Mouse (Mus musculus) lung, postnatal 0 days (tissue): ENCODE results near the gene Olfr479. TPM values are rescaled to one million over a fixed set of nuclear protein-coding genes. Genes with fewer than 3 reads are reported as not detected.
"Not testable (repeated sequence)": the region's sequence is repeated elsewhere in the genome, so short reads cannot be mapped to it uniquely, and the experiment has no call there.

ENCODE experiments used
- ATAC-seq: fragments of 200-750 bp; cut with Nextera tagmentation; 2 replicates; pipeline ENCODE4 v1.8.0; 2017; ENCODE audit warnings: moderate library complexity
- DNase-seq: peaks from one replicate; pipeline ENCODE4 v3.0.0-alpha.2; 2016; ENCODE audit warnings: low spot score
- H3K27ac ChIP-seq: fragments of 300-500 bp; sonication (generic); 2 replicates; pipeline ENCODE4 v1.5.1; 2014; ENCODE audit warnings: antibody characterized with exemption, mild to moderate bottlenecking, low read length, mixed read lengths
- H3K27me3 ChIP-seq: fragments of 300-500 bp; sonication (generic); replicated peaks from 2 replicates; pipeline ENCODE4 v1.6.1; 2014; ENCODE audit warnings: low read length, mixed read lengths; ENCODE audit not compliant: insufficient read depth
- H3K36me3 ChIP-seq: fragments of 300-500 bp; sonication (generic); 2 replicates; pipeline ENCODE4 v1.6.1; 2014; ENCODE audit warnings: low read length, mixed read lengths; ENCODE audit not compliant: insufficient read depth
- H3K4me1 ChIP-seq: fragments of 300-500 bp; sonication (generic); 2 replicates; pipeline ENCODE4 v1.6.1; 2014; ENCODE audit warnings: antibody characterized with exemption, low read depth, low read length, mixed read lengths; ENCODE audit not compliant: insufficient read depth
- H3K4me2 ChIP-seq: fragments of 300-500 bp; sonication (generic); replicated peaks from 2 replicates; pipeline ENCODE4 v1.6.1; 2014; ENCODE audit warnings: low read depth, mild to moderate bottlenecking, low read length, moderate library complexity, mixed read lengths
- H3K4me3 ChIP-seq: fragments of 300-500 bp; sonication (generic); 2 replicates; pipeline ENCODE4 v1.5.1; 2014; ENCODE audit warnings: low read depth, low read length
- H3K9ac ChIP-seq: fragments of 300-500 bp; sonication (generic); replicated peaks from 2 replicates; pipeline ENCODE4 v1.6.1; 2014; ENCODE audit warnings: low read depth, mild to moderate bottlenecking
- H3K9me3 ChIP-seq: fragments of 300-500 bp; sonication (generic); 2 replicates; pipeline ENCODE4 v1.6.1; 2016; ENCODE audit warnings: low read length, mixed read lengths
- CTCF ChIP-seq: IDR thresholded peaks from 2 replicates; pipeline ENCODE4 v1.5.1; 2016; ENCODE audit warnings: antibody characterized with exemption, mild to moderate bottlenecking
- EP300 ChIP-seq: IDR thresholded peaks from 2 replicates; pipeline ENCODE4 v1.6.1; 2016; ENCODE audit warnings: antibody characterized with exemption, mild to moderate bottlenecking, control low read depth
- WGBS: fragments of 180-500 bp; shearing (Covaris S2); extraction: QIAGEN DNeasy Blood & Tissue Kit; methylation state at CpG from one replicate; pipeline ENCODE4 v1.1.7; 2014; 5-methylcytosine and 5-hydroxymethylcytosine counted together
- polyA plus RNA-seq: library from polyadenylated mRNA; unstranded; fragments of >200 nt; fragmentation: Nextera tagmentation; extraction: Ambion mirVana; gene quantifications from 2 replicates; pipeline ENCODE4 v1.2.1, GENCODE M21; 2015

Olfr479 gene
- not detected in 2 replicates for polyA plus RNA-seq

- H3K27ac ChIP-seq = no peak within 1 kb of the TSS
- TF ChIP-seq EP300 = no peak
- no peak for TF ChIP-seq CTCF
- no peak within 1 kb of the TSS for H3K9ac ChIP-seq
- H3K4me2 ChIP-seq = no peak within 1 kb of the TSS
- DNase-seq = no peak
- H3K4me3 ChIP-seq = no peak within 1 kb of the TSS
- no peaks in the 10 kb centered on the region for H3K9me3 ChIP-seq
- ATAC-seq = no peak
- H3K27me3 ChIP-seq = no peaks in the 10 kb centered on the region
- no peaks in the 10 kb centered on the region for H3K36me3 ChIP-seq
- WGBS = 88% methylated on average over 2 of the region's 2 CpGs
- no peaks in the 10 kb centered on the region for H3K4me1 ChIP-seq
These were observed at the start of gene Olfr479 for GRCm38 (mm10) chr7:108050393-108050792. TSS of gene Olfr479 (plus strand) at chr7:108050693.

GRCm38 (mm10) chr7:108014256-108014655 lies 36.2 kb upstream of the Olfr479 start:
- not testable (repeated sequence) for H3K27me3 ChIP-seq, H3K27ac ChIP-seq, H3K4me3 ChIP-seq, H3K4me1 ChIP-seq, DNase-seq, H3K4me2 ChIP-seq, H3K36me3 ChIP-seq, H3K9me3 ChIP-seq, ATAC-seq, H3K9ac ChIP-seq

- H3K4me2 ChIP-seq = no peak within 1 kb of the TSS
- no peak within 1 kb of the TSS for H3K4me3 ChIP-seq
- no peaks in the 10 kb centered on the region for H3K9me3 ChIP-seq
- no peak within 1 kb of the TSS for H3K27ac ChIP-seq
- TF ChIP-seq CTCF (no peak), EP300 (no peak)
- H3K27me3 ChIP-seq = no peaks in the 10 kb centered on the region
- ATAC-seq (no peak), DNase-seq (no peak)
- WGBS = 59% methylated on average over 3 of the region's 3 CpGs
- H3K9ac ChIP-seq = no peak within 1 kb of the TSS
- no peaks in the 10 kb centered on the region for H3K36me3 ChIP-seq
- H3K4me1 ChIP-seq = no peaks in the 10 kb centered on the region
These were observed 16.6 kb upstream of the Olfr479 start, which contains the start of gene Olfr478 for GRCm38 (mm10) chr7:108033889-108034288. TSS of gene Olfr478 (minus strand) at chr7:108033989.

GRCm38 (mm10) chr7:108067246-108067645 lies 16.8 kb downstream of the Olfr479 start, which contains the start of gene Olfr480:
TSS of gene Olfr480 (minus strand) at chr7:108067346.
- ATAC-seq = no peak
- no peak for DNase-seq
- Histone ChIP-seq H3K9me3 (no peaks in the 10 kb centered on the region), H3K4me2 (no peak within 1 kb of the TSS), H3K27me3 (no peaks in the 10 kb centered on the region), H3K27ac (no peak within 1 kb of the TSS), H3K9ac (no peak within 1 kb of the TSS), H3K4me1 (no peaks in the 10 kb centered on the region), H3K36me3 (no peaks in the 10 kb centered on the region), H3K4me3 (no peak within 1 kb of the TSS)
- WGBS = 75% methylated on average over 1 of the region's 1 CpGs
- TF ChIP-seq EP300 = no peak
- no peak for TF ChIP-seq CTCF

GRCm38 (mm10) chr7:108079555-108079954 lies 29.1 kb downstream of the Olfr479 start, which contains the start of gene Olfr481:
TSS of gene Olfr481 (plus strand) at chr7:108079855.
- no peak within 1 kb of the TSS for H3K9ac ChIP-seq
- H3K36me3 ChIP-seq = no peaks in the 10 kb centered on the region
- no peak within 1 kb of the TSS for H3K4me3 ChIP-seq
- no peak for TF ChIP-seq CTCF
- no peak for TF ChIP-seq EP300
- no peak within 1 kb of the TSS for H3K27ac ChIP-seq
- H3K4me1 ChIP-seq = no peaks in the 10 kb centered on the region
- H3K27me3 ChIP-seq = no peaks in the 10 kb centered on the region
- ATAC-seq (no peak), DNase-seq (no peak)
- H3K4me2 ChIP-seq = no peak within 1 kb of the TSS
- H3K9me3 ChIP-seq = no peaks in the 10 kb centered on the region

- Histone ChIP-seq H3K27ac (no peak within 1 kb of the TSS), H3K9me3 (no peaks in the 10 kb centered on the region), H3K4me2 (no peak within 1 kb of the TSS), H3K4me3 (no peak within 1 kb of the TSS), H3K27me3 (no peaks in the 10 kb centered on the region), H3K36me3 (no peaks in the 10 kb centered on the region), H3K9ac (no peak within 1 kb of the TSS), H3K4me1 (no peaks in the 10 kb centered on the region)
- no peak for TF ChIP-seq EP300
- no peak for TF ChIP-seq CTCF
- ATAC-seq (no peak), DNase-seq (no peak)
- WGBS = 55% methylated on average over 1 of the region's 1 CpGs
These were observed 47.0 kb downstream of the Olfr479 start, which contains the start of gene Olfr482 for GRCm38 (mm10) chr7:108097486-108097885. TSS of gene Olfr482 (minus strand) at chr7:108097586.

GRCm38 (mm10) chr7:108100549-108100948 lies 50.1 kb downstream of the Olfr479 start, which contains the start of gene Olfr483:
TSS of gene Olfr483 (plus strand) at chr7:108100849.
- no peaks in the 10 kb centered on the region for H3K4me1 ChIP-seq
- DNase-seq = no peak
- no peak within 1 kb of the TSS for H3K9ac ChIP-seq
- H3K4me2 ChIP-seq = no peak within 1 kb of the TSS
- H3K27ac ChIP-seq = no peak within 1 kb of the TSS
- WGBS = 77% methylated on average over 1 of the region's 1 CpGs
- no peaks in the 10 kb centered on the region for H3K9me3 ChIP-seq
- H3K4me3 ChIP-seq = no peak within 1 kb of the TSS
- ATAC-seq = no peak
- no peaks in the 10 kb centered on the region for H3K27me3 ChIP-seq
- TF ChIP-seq CTCF (no peak), EP300 (no peak)
- no peaks in the 10 kb centered on the region for H3K36me3 ChIP-seq

Other genes with a start within 250 kb of the Olfr479 start
- not detected in 2 replicates for gene Ovch2, start 249.5 kb upstream of the Olfr479 start, polyA plus RNA-seq
- gene Olfr467, start 238.4 kb upstream of the Olfr479 start, polyA plus RNA-seq = not detected in 2 replicates
- gene Olfr469, start 225.2 kb upstream of the Olfr479 start, polyA plus RNA-seq = not detected in 2 replicates
- gene Olfr470, start 203.2 kb upstream of the Olfr479 start, polyA plus RNA-seq = not detected in 2 replicates
- not detected in 2 replicates for gene Olfr472, start 152.8 kb upstream of the Olfr479 start, polyA plus RNA-seq
- not detected in 2 replicates for gene Olfr473, start 120.2 kb upstream of the Olfr479 start, polyA plus RNA-seq
- not detected in 2 replicates for gene Olfr474, start 96.0 kb upstream of the Olfr479 start, polyA plus RNA-seq
- gene Olfr476, start 85.9 kb upstream of the Olfr479 start, polyA plus RNA-seq = not detected in 2 replicates
- gene Olfr477, start 64.0 kb upstream of the Olfr479 start, polyA plus RNA-seq = not detected in 2 replicates
- gene Olfr478, start 16.7 kb upstream of the Olfr479 start, polyA plus RNA-seq = not detected in 2 replicates
- gene Olfr480, start 16.7 kb downstream of the Olfr479 start, polyA plus RNA-seq = not detected in 2 replicates
- not detected in 2 replicates for gene Olfr481, start 29.2 kb downstream of the Olfr479 start, polyA plus RNA-seq
- gene Olfr482, start 46.9 kb downstream of the Olfr479 start, polyA plus RNA-seq = 0.08 and 0.16 TPM in 2 replicates
- gene Olfr483, start 50.2 kb downstream of the Olfr479 start, polyA plus RNA-seq = not detected in 2 replicates
- not detected in 2 replicates for gene Olfr484, start 76.8 kb downstream of the Olfr479 start, polyA plus RNA-seq
- gene Olfr485, start 109.2 kb downstream of the Olfr479 start, polyA plus RNA-seq = not detected in 2 replicates
- not detected in 2 replicates for gene Olfr486, start 122.0 kb downstream of the Olfr479 start, polyA plus RNA-seq
- not detected in 2 replicates for gene Olfr487, start 163.9 kb downstream of the Olfr479 start, polyA plus RNA-seq
- gene Olfr488, start 207.7 kb downstream of the Olfr479 start, polyA plus RNA-seq = not detected in 2 replicates
- gene Olfr490, start 238.2 kb downstream of the Olfr479 start, polyA plus RNA-seq = not detected in 2 replicates